Mouse (Mus musculus): ENCODE data around the gene Dmp1.

Gene Dmp1

DNA sequence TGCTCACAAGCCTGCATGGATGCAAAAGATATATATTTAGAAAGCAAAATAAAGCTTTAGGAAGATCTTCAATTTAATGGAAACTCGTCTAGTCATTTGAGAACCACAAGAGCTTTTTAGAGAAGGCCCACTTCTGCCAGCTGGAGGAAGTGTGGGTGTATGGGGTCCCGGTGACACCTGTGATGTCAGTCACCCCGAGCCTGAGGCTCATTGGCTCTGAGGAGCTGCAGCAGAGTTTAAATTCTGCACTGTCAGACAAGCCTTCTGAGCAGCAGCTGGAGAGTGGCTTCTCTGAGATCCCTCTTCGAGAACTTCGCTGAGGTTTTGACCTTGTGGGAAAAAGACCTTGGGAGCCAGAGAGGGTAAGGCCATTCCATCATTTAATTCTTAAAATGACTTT, at the start of gene Dmp1:
Dmp1 (plus strand) TSS at position 263 of the 400 bp plus-strand sequence.
- no peak for DNase-seq (ENCODE audit: extremely low read depth, low read depth)

DNA sequence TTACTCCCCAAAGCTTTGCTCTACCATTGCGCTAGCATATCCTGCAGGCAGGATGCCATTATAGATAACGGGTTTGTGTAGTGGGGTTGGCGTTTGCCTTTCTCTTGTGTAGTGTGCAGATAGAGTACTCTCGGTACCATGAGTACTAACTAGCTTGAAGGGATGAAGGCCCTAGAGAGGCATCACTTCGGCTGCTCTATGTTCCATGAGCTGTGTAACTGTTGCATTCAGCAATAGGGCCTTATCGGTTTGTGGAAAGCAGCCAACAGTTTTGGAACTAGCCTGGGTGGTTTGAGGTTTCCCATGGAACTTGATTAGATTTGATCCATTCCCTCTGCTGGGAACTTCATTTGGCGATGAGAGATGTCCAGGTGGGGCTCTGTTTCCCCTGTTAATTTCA, 44.7 kb upstream of the Dmp1 start:
- DNase-seq (ENCODE audit: extremely low read depth, low read depth), result no peak

DNA sequence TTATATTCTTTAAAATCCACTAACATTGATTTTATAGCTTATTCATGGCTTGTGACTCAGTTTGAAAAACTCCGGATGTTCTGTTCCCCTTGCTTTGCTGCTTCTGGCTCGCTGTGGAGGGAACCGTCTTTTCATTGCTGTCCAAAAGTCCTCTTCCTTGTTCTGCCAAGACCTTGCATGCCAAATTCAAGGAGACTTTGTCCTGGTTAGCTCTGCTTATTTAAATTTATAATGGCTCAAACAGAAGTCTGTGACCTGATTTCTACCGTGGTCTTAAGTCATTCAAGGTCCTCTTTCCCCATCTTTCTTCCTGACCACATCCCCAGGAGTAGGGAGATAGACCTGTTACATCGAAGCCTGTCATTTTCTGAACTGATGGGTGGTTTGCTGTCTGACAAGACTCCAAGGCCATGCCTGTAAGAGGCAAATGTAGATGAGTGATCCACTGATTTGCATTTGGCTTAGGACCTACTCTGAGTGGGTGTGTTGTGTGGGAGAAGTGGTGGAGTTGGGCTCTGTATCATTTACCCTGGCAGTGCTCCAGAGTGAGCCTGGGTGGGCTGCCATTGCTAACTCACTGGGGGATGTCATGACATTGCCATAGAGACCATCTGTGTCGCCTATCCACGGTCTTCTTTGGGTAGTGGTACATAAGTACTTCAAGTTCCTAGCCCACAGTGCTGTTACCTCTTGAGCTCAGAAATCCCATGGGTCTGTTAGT, 43.9 kb upstream of the Dmp1 start:
- no peak for DNase-seq (ENCODE audit: extremely low read depth, low read depth)

DNA sequence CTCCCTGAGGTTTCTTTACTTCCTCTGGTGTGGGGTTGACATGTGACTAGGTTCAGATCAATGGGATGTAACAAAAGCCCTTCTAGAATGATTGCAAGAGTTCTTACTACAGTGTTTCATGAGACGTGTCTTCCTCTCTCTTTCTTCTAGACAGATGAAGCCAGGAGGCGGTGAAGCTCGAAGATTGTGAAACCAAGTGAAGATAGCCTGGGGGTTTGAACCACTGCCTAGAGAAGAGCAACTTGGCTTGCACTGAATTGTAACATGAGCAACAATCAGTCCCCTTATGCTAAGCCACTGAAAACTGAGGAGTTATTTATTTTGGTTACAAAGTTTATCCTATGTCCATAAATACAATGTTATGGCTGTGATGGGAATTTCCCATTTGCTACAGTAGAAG, 41.8 kb upstream of the Dmp1 start:
- no peak for DNase-seq (ENCODE audit: extremely low read depth, low read depth)

DNA sequence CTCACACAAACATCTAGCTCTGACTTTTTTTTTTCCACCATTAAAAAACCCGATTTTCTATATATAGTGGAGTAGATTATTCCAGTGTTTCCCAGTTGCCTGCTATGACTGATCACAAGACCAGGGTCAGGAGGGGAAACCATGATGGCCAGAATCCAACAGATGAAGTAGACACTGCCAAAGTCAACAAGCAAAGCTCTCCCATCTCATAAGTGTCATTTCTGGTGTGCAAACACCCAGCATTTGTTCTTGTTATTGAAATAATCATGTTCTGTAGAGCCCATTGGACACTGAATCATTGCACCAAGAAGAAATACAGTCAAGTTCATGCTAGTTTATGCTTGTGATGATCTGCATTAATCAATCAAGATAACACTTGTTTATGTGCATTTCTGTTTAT, 41.0 kb upstream of the Dmp1 start:
- DNase-seq (ENCODE audit: extremely low read depth, low read depth), result no peak

DNA sequence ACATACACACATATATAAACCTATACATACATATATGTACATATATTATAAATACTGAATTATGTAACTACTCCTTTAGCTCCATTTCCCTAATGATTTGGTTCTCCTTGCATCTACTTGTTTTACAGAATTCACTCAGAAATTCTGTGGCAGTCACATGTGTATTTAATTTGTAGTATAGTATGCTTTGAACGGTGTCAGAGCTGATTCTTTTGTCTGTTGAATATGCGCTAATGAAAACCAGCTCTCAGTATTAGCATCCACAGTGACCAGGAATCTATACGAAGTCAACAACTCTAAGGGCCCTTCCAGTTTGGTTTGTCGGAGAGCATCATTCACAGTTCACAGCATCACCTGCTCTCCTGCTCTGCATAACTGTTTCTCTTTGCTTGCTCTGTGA, 38.9 kb upstream of the Dmp1 start:
- DNase-seq (ENCODE audit: extremely low read depth, low read depth), result no peak

GRCm38 (mm10) chr5:104170412-104170811, 32.0 kb upstream of the Dmp1 start, which contains the start of gene Dspp:
Gene Dspp (plus strand): TSS chr5:104170712.
- no peak for DNase-seq (ENCODE audit: extremely low read depth, low read depth)

GRCm38 (mm10) chr5:104173094-104173493, 29.3 kb upstream of the Dmp1 start:
- DNase-seq (ENCODE audit: extremely low read depth, low read depth), result no peak

GRCm38 (mm10) chr5:104183743-104184142, 18.7 kb upstream of the Dmp1 start:
- no peak for DNase-seq (ENCODE audit: extremely low read depth, low read depth)

- no peak for DNase-seq (ENCODE audit: extremely low read depth, low read depth)
Observed at GRCm38 (mm10) chr5:104187281-104187680, 15.1 kb upstream of the Dmp1 start.

DNA sequence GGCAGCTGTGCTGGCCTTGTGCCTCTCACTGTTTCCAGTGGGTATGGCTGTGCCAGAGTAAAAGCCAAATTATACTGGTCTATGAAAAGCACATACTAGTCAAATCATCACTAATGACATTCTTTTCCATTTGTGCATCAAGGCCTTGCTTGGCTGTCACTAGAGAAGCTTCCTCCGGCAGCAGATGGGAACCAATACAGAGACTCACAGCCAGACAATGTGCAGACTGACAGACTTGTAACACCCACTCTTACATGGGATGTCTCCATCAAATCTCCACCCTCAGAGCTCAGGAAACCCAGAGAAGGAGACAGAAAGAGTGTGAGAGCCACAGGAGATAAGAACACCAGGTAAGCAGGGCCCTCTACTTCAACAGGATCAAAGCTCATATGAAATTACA, 7.3 kb upstream of the Dmp1 start:
- DNase-seq (ENCODE audit: extremely low read depth, low read depth), result no peak

- no peak for DNase-seq (ENCODE audit: extremely low read depth, low read depth)
Observed at GRCm38 (mm10) chr5:104201153-104201950, 1.1 kb upstream of the Dmp1 start.

- no peak for DNase-seq (ENCODE audit: extremely low read depth, low read depth)
Observed at GRCm38 (mm10) chr5:104212531-104212930, 10.1 kb downstream of the Dmp1 start.

- DNase-seq (ENCODE audit: extremely low read depth, low read depth), result no peak
Observed at GRCm38 (mm10) chr5:104218926-104219325, 16.5 kb downstream of the Dmp1 start.

DNA sequence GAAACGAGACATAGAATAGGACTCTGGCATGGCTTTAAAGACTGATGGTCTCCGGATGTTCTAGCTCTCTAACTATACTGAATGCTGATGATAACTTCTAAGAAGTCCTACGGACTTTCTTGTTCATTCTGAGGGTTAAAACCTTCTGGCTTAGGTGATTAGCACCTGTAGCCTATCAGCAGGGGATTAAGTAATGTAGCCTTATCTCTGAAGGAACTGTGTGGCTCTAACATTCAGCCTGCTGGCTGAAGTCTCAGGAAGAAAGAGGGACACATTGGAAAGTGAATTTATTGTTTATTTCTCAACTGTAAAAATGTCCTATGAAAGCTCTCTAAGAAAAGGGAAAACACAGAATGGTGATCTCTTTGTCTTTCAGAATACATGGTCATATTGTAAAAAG, 21.9 kb downstream of the Dmp1 start:
- DNase-seq (ENCODE audit: extremely low read depth, low read depth), result no peak

DNA sequence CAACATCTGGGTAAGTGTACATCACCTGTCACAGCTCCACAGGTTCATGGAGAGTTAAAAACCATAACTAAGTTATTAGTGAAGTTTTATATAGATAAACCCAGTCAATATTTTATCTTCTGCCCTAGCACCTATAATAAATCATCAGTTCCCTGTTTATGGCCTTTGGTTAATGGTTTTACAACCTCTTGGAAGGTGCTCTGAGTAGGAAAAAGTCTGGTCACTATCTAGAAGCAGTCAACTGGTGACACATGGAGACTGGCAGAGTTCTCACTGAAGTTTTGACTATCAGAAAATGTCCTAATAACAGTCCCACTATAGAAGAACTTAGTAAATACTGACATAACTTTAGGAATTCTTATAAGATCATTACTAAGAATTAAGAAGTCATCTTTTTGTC, 22.3 kb downstream of the Dmp1 start:
- DNase-seq (ENCODE audit: extremely low read depth, low read depth), result no peak

GRCm38 (mm10) chr5:104228497-104228896, 26.1 kb downstream of the Dmp1 start:
- no peak for DNase-seq (ENCODE audit: extremely low read depth, low read depth)

GRCm38 (mm10) chr5:104236741-104237140, 34.3 kb downstream of the Dmp1 start:
- no peak for DNase-seq (ENCODE audit: extremely low read depth, low read depth)

- DNase-seq (ENCODE audit: extremely low read depth, low read depth), result no peak
Observed at GRCm38 (mm10) chr5:104239674-104240378, 37.4 kb downstream of the Dmp1 start.

- no peak for DNase-seq (ENCODE audit: extremely low read depth, low read depth)
Observed at GRCm38 (mm10) chr5:104244261-104244660, 41.8 kb downstream of the Dmp1 start.

DNA sequence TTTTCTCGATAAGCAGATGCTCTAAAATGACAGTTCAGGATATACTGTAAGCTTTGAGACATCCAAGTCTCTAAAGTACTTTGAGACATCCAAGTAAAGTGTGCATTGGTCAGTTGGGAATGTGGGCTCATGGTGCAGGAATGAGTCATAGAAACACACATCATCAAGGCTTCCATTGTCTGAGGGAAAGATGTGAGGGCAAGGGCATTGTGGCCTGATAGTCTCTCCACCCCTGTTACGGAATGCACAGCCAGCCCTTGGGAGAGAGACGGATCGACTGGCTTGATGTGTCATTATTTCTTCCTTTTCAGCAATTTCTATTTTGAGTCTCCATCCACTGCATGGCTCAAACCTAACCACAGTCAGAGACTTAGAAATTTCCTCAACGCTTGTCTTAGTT, 49.4 kb downstream of the Dmp1 start:
- no peak for DNase-seq (ENCODE audit: extremely low read depth, low read depth)

DNA sequence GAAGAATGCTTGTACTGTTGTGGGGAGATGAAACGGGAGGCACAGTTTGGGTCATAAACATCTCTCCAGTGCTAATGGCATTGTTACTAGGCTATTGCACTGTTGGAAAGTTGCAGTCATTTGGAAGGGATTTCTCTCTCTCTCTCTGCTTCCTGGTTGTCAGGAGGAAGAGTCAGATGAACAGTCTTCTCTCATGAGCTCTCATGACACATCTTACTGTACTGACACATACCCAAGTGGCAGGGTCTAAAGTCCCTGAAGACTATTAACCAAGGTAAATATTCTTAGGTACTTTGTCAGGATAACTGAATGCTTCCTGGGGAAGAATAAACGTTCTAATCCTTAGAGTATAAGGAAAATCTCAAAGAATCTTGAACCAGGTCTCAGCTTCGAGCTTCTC, 54.2 kb downstream of the Dmp1 start:
- DNase-seq (ENCODE audit: extremely low read depth, low read depth), result no peak
